Mouse (Mus musculus): ENCODE data around the gene T. TPM values are rescaled to one million over a fixed set of nuclear protein-coding genes. Genes with fewer than 3 reads are reported as not detected.

The T gene
- polyA plus RNA-seq, 1 experiment, result not detected

DNA sequence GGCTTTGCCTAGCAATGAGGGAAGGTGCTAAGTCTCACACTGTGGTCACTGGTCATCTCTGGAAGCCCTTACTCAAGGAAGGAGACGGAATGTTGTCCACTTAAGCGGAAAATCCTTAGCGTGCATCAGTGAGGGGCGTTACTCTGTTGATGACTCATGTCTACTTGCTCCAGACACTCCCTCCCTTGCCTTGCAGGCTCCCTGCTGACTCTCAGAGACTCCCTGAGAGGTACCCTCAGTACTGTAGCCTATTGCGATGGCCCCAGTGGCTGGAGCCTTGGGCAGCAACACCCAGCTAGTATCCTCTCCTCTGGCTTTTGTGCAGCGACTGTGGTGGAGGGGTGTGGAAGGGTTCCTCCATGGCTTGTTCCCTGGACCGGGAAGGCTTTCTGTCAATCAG lies 21.4 kb downstream of the T start:
- no peak for TF ChIP-seq POLR2A (IDR thresholded peaks at IDR 0.05; ENCODE audit: insufficient read depth, low read depth, low read length)
- TF ChIP-seq CTCF (IDR thresholded peaks at IDR 0.05; ENCODE audit: insufficient read depth, low read depth, low read length), result no peak
- Histone ChIP-seq H3K27ac (ENCODE audit: insufficient read depth, low read depth, low read length) (no peak overlapping the region), H3K4me3 (ENCODE audit: insufficient read depth, low read depth, low read length) (no peak overlapping the region), H3K4me1 (ENCODE audit: control insufficient read depth, insufficient read depth, low read length) (peaks cover 8% of the 10 kb centered on the region)
- WGBS, result 53% methylated on average over 7 of the region's 7 CpGs

DNA sequence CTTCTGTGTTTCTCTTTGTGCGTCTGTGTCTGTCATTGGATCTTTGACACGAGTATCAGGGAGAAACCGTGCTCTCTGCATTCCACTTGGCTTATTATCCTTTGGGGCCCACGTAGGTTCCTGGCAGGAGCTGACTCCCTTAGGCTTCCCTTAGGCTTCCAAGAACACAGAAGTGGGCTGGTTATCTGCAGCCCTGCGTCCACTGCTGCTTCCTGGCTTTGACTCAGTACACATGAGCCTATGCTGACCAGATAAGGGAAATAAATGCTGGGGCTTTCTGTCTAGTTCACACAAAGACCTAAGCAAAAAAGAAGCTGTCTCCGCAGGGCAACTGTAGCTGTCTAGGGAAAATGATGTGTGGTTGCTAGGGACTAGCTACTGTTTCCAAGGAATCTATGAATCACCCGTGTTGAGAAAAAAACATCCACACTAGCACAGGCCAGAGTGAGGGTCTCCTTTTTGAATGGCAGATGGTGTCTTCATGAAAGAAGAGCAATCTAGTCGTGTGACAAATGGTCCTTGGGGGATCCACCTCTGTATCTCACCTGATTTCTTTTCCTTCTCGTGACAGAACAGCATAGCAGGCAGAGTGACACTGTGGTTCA lies 22.7 kb downstream of the T start:
- peaks cover 8% of the 10 kb centered on the region for H3K4me1 ChIP-seq (ENCODE audit: control insufficient read depth, insufficient read depth, low read length)
- no peak overlapping the region for H3K27ac ChIP-seq (ENCODE audit: insufficient read depth, low read depth, low read length)
- H3K4me3 ChIP-seq (ENCODE audit: insufficient read depth, low read depth, low read length), result no peak overlapping the region
- 54% methylated on average over 9 of the region's 9 CpGs for WGBS
- TF ChIP-seq CTCF (IDR thresholded peaks at IDR 0.05; ENCODE audit: insufficient read depth, low read depth, low read length) (no peak), POLR2A (IDR thresholded peaks at IDR 0.05; ENCODE audit: insufficient read depth, low read depth, low read length) (no peak)

DNA sequence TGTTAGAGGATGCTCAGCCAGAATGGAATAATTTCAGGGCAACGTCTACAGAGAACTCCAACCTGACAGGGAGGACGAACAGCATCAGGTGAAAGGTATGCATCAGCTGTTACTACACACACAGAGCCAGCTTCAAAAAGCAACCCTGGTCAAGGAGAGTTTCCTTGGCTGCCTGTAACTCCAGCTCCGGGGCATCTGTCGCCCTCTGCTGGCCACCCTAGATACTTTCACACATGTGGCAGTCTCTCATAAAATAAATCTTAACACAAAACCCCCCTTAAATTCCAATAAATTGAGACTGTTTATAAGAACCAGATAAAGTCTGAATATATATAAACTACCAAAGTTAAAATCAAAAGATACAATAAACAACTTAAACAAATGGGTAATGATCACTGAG lies 27.3 kb downstream of the T start:
- Histone ChIP-seq H3K4me1 (ENCODE audit: control insufficient read depth, insufficient read depth, low read length) (no peaks in the 10 kb centered on the region), H3K27ac (ENCODE audit: insufficient read depth, low read depth, low read length) (no peak overlapping the region), H3K4me3 (ENCODE audit: insufficient read depth, low read depth, low read length) (no peak overlapping the region)
- TF ChIP-seq CTCF (IDR thresholded peaks at IDR 0.05; ENCODE audit: insufficient read depth, low read depth, low read length) (peak; percentile 59), POLR2A (IDR thresholded peaks at IDR 0.05; ENCODE audit: insufficient read depth, low read depth, low read length) (no peak)
- WGBS, result 4% methylated on average over 4 of the region's 4 CpGs

DNA sequence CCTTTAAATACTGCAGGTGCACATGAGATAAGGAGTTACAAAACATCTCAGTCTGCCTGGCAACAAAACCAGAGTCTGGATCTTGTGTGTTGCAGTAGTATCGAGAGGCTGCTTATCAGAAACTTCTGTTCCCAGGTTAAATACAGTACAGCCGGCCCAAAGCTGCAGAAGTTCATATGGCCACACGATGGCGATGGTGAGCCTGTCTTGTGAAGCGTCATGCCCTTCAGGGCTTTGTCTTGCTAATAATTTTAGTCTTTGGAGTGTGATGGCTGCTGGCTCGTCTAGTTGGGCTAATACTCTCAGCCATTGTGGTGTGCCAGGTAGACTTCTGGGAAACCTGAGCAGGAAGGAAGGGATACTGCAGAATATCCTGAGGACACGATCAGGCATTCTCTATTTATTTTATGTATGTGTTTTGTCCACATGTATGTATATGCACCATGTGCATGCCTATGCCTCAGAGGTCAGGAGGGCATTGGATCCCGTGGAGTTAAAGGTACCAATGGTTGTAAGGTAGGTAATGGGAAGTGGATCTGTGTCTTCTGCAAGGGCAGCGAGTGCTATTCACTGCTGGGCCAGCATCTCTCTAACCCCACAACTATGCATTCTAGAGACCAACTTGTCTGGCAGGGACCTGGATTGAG lies 29.4 kb downstream of the T start:
- H3K4me3 ChIP-seq (ENCODE audit: insufficient read depth, low read depth, low read length), result no peak overlapping the region
- H3K27ac ChIP-seq (ENCODE audit: insufficient read depth, low read depth, low read length), result no peak overlapping the region
- no peak for TF ChIP-seq POLR2A (IDR thresholded peaks at IDR 0.05; ENCODE audit: insufficient read depth, low read depth, low read length)
- peak; percentile 68 for TF ChIP-seq CTCF (IDR thresholded peaks at IDR 0.05; ENCODE audit: insufficient read depth, low read depth, low read length)
- H3K4me1 ChIP-seq (ENCODE audit: control insufficient read depth, insufficient read depth, low read length), result no peaks in the 10 kb centered on the region
- 26% methylated on average over 9 of the region's 9 CpGs for WGBS

DNA sequence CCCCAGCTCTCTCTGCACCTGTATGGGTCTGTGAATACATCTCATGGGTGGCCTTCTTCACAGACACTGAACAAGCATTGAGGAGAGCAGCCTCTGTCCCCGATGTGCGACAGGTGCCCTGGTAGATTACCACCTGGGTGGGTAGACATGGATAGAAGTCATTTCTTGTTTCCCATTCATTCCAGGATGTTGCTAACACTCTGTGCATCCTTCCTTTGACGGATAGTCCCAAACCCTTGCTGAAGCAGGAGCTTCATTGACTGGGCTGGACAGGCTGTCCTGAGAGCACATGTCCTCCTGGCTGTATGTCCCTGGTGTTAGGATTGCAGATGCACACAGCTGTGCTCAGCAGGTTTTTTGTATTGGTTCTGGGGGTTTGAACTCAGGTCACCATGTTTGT lies 33.5 kb downstream of the T start:
- H3K27ac ChIP-seq (ENCODE audit: insufficient read depth, low read depth, low read length), result no peak overlapping the region
- 95% methylated on average over 3 of the region's 3 CpGs for WGBS
- no peak overlapping the region for H3K4me3 ChIP-seq (ENCODE audit: insufficient read depth, low read depth, low read length)
- TF ChIP-seq POLR2A (IDR thresholded peaks at IDR 0.05; ENCODE audit: insufficient read depth, low read depth, low read length) (no peak), CTCF (IDR thresholded peaks at IDR 0.05; ENCODE audit: insufficient read depth, low read depth, low read length) (no peak)
- no peaks in the 10 kb centered on the region for H3K4me1 ChIP-seq (ENCODE audit: control insufficient read depth, insufficient read depth, low read length)

DNA sequence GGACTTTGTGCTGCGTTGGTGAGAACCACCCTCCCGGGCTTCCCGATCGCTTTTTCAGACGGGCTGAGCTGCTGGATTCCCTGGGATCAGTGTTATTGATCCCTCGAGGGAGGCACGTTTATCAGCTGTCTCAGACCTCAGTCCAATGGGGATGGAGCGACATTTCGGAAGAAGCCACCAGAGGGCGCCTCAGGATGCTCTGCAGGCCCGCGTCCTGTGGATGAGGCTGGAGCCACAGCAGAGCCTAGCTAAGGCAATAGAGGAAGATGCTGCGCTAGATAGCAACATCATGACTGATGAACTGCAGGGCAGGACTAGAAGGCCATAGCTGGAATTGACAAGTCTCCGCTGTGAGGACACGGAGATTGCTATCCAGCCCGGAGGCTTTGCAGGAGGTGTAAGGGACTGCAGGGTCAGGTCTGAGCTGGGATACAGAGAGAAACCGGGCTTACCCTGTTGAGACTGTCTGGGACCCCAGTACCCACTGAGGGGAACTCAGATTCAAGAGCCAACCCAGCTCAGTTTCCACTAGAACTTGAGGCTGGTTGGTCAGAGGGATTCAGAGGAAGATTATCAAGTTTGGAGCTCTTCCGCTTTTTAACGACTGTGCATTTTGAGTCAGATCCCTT lies 34.6 kb downstream of the T start:
- Histone ChIP-seq H3K27ac (ENCODE audit: insufficient read depth, low read depth, low read length) (no peak overlapping the region), H3K4me1 (ENCODE audit: control insufficient read depth, insufficient read depth, low read length) (no peaks in the 10 kb centered on the region), H3K4me3 (ENCODE audit: insufficient read depth, low read depth, low read length) (no peak overlapping the region)
- WGBS, result 17% methylated on average over 19 of the region's 19 CpGs
- TF ChIP-seq CTCF (IDR thresholded peaks at IDR 0.05; ENCODE audit: insufficient read depth, low read depth, low read length), result peak; percentile 91
- no peak for TF ChIP-seq POLR2A (IDR thresholded peaks at IDR 0.05; ENCODE audit: insufficient read depth, low read depth, low read length)

DNA sequence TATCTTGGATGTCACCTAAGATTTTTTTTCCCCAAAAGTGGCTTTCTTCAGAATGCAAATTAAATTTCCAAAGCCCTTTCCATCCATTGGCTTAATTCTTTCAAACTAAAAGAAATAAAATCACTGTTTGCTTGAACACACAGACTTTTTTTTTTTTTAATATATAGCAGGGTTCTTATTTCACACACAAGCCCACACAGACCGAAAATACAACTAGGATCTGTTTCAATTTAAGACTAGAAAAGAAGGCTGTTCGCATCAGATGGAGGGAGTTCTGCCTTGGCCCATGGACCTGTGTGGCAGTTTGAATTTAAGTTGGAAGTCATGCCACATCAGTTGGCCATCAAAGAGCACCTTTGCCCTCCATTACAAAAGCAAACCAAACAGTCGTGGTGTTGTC lies 44.3 kb downstream of the T start:
- no peak overlapping the region for H3K27ac ChIP-seq (ENCODE audit: insufficient read depth, low read depth, low read length)
- no peak for TF ChIP-seq POLR2A (IDR thresholded peaks at IDR 0.05; ENCODE audit: insufficient read depth, low read depth, low read length)
- TF ChIP-seq CTCF (IDR thresholded peaks at IDR 0.05; ENCODE audit: insufficient read depth, low read depth, low read length), result no peak
- WGBS, result 92% methylated on average over 3 of the region's 3 CpGs
- H3K4me3 ChIP-seq (ENCODE audit: insufficient read depth, low read depth, low read length), result no peak overlapping the region
- 0 out of 2 replicates have a peak, but pooled peaks cover 2% of the 10 kb centered on the region for H3K4me1 ChIP-seq (ENCODE audit: control insufficient read depth, insufficient read depth, low read length)

DNA sequence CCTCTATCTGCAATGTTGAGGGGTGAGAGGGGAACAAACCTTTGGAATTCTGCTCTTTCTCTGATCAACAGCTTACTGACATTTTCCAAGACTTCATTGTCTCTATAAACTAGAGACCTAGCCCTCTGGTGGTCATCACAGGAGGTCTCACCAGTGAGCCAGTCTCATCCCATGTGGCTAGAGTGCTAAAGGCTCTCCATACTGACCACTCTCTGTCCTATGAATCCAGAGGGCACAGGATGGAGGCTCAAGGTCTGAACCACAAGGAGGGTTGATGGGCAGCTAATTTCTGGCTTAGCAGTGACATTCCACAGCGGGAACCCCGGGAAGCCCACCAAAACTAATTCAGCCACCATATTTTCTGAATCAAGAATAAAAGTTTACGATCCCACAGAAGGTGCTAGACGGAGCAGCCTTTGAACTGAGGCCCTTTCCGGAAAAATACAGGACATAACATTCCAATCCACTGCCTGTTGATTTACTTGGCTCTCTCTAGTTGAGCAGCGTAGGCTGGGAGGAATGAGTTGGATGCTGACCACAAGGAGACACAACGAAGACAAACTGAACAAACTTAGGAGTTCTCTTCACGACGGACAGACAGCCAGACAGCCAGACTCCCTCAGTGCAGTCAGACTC lies 45.4 kb downstream of the T start:
- no peak for TF ChIP-seq CTCF (IDR thresholded peaks at IDR 0.05; ENCODE audit: insufficient read depth, low read depth, low read length)
- TF ChIP-seq POLR2A (IDR thresholded peaks at IDR 0.05; ENCODE audit: insufficient read depth, low read depth, low read length), result no peak
- H3K4me1 ChIP-seq (ENCODE audit: control insufficient read depth, insufficient read depth, low read length), result 0 out of 2 replicates have a peak, but pooled peaks cover 2% of the 10 kb centered on the region
- no peak overlapping the region for H3K4me3 ChIP-seq (ENCODE audit: insufficient read depth, low read depth, low read length)
- no peak overlapping the region for H3K27ac ChIP-seq (ENCODE audit: insufficient read depth, low read depth, low read length)
- WGBS, result 90% methylated on average over 9 of the region's 9 CpGs

DNA sequence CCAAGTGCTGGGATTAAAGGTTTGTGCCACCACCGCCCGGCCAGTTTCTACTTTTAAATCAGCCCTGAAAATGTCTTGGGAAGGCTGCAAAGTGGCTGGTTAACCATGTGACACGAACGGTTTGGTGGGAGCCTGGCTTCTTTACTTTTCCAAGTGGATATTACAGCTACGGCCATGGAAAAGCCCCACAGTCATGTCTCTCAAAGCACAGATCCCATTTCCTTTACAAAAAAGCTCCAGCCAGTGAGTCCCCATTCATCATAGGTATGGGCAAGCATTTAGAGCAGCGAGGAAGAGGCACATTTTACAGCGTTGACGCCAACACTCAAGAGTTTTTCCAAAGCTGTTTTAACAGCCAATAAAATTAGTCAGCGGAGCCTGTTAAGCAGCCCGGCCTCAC lies 47.6 kb downstream of the T start:
- peaks cover 2% of the 10 kb centered on the region; the same call in 1 of the 2 replicates for H3K4me1 ChIP-seq (ENCODE audit: control insufficient read depth, insufficient read depth, low read length)
- WGBS, result 76% methylated on average over 10 of the region's 10 CpGs
- TF ChIP-seq CTCF (IDR thresholded peaks at IDR 0.05; ENCODE audit: insufficient read depth, low read depth, low read length) (no peak), POLR2A (IDR thresholded peaks at IDR 0.05; ENCODE audit: insufficient read depth, low read depth, low read length) (no peak)
- H3K27ac ChIP-seq (ENCODE audit: insufficient read depth, low read depth, low read length), result no peak overlapping the region
- H3K4me3 ChIP-seq (ENCODE audit: insufficient read depth, low read depth, low read length), result no peak overlapping the region
